Mouse (Mus musculus): ENCODE results near the gene Dip2b. TPM values are rescaled to one million over a fixed set of nuclear protein-coding genes. Genes with fewer than 3 reads are reported as not detected.

Gene Dip2b
- polyA plus RNA-seq, 1 experiment from 2014 or later = 11.4 TPM

- no peaks in the 10 kb centered on the region for H3K27me3 ChIP-seq
- H3K9me3 ChIP-seq (replicated peaks) = no peaks in the 10 kb centered on the region
- H3K4me2 ChIP-seq = no peak overlapping the region
- H3K9ac ChIP-seq = no peak overlapping the region
- no peak for ATAC-seq (replicated peaks; ENCODE audit: insufficient number of reproducible peaks, insufficient read depth, low FRiP score, low read depth)
- H3K4me3 ChIP-seq = no peak overlapping the region
- peaks cover 29% of the 10 kb centered on the region for H3K4me1 ChIP-seq (replicated peaks)
- 70% methylated on average over 9 of the region's 9 CpGs for WGBS
- H3K27ac ChIP-seq = no peak overlapping the region
- no peaks in the 10 kb centered on the region for H3K36me3 ChIP-seq
These were observed 35.4 kb downstream of the Dip2b start for GRCm38 (mm10) chr15:100073696-100074453.

GRCm38 (mm10) chr15:100074754-100075153, 36.3 kb downstream of the Dip2b start:
- Histone ChIP-seq H3K36me3 (no peaks in the 10 kb centered on the region), H3K4me2 (no peak overlapping the region), H3K9ac (no peak overlapping the region), H3K4me1 (replicated peaks) (peaks cover 30% of the 10 kb centered on the region), H3K27me3 (no peaks in the 10 kb centered on the region), H3K9me3 (replicated peaks) (no peaks in the 10 kb centered on the region), H3K27ac (no peak overlapping the region), H3K4me3 (no peak overlapping the region)
- no peak for ATAC-seq (replicated peaks; ENCODE audit: insufficient number of reproducible peaks, insufficient read depth, low FRiP score, low read depth)
- 24% methylated on average over 5 of the region's 8 CpGs for WGBS

- no peaks in the 10 kb centered on the region for H3K36me3 ChIP-seq
- 77% methylated on average over 4 of the region's 4 CpGs for WGBS
- H3K27me3 ChIP-seq = no peaks in the 10 kb centered on the region
- peak overlapping the region; percentile 5; the same call in 1 of the 2 replicates for H3K27ac ChIP-seq
- no peak for ATAC-seq (replicated peaks; ENCODE audit: insufficient number of reproducible peaks, insufficient read depth, low FRiP score, low read depth)
- no peak overlapping the region for H3K4me2 ChIP-seq
- no peak overlapping the region for H3K9ac ChIP-seq
- H3K9me3 ChIP-seq (replicated peaks) = no peaks in the 10 kb centered on the region
- peaks cover 40% of the 10 kb centered on the region for H3K4me1 ChIP-seq (replicated peaks)
- H3K4me3 ChIP-seq = no peak overlapping the region
These were observed 37.9 kb downstream of the Dip2b start for GRCm38 (mm10) chr15:100076362-100076761.

- no peak for ATAC-seq (replicated peaks; ENCODE audit: insufficient number of reproducible peaks, insufficient read depth, low FRiP score, low read depth)
- Histone ChIP-seq H3K4me3 (no peak overlapping the region), H3K27me3 (no peaks in the 10 kb centered on the region), H3K9me3 (replicated peaks) (no peaks in the 10 kb centered on the region), H3K27ac (peak overlapping the region; percentile 43), H3K9ac (no peak overlapping the region), H3K4me2 (no peak overlapping the region), H3K4me1 (replicated peaks) (peaks cover 35% of the 10 kb centered on the region), H3K36me3 (no peaks in the 10 kb centered on the region)
- 41% methylated on average over 1 of the region's 1 CpGs for WGBS
These were observed 42.5 kb downstream of the Dip2b start for GRCm38 (mm10) chr15:100080833-100081477.

DNA sequence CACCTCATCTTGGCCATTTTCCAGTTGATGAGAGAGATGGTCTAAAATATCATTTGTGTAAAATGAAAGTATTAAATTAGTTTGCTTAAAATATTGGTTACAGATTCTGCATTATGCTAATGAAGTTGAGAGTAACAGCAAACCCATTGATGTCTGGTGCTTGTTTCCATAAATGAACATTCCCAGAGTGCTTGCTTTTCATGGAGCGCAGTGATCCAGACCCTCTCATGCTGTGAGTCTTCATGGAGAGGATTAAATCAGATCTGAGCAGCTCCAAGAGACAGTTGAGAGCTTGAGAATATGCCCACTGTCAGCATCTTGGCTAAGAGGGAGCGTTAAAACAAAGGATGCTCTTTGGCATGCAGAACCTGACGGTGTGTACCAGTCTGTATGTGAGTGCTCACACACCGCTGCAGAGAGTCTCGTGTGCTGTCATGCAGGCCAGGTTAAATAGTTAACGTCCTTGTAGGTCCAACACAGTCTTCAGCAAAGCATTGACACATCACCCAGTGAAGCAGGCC, 43.1 kb downstream of the Dip2b start:
- Histone ChIP-seq H3K4me1 (replicated peaks) (peaks cover 33% of the 10 kb centered on the region), H3K4me3 (no peak overlapping the region), H3K4me2 (no peak overlapping the region), H3K36me3 (no peaks in the 10 kb centered on the region), H3K9ac (no peak overlapping the region), H3K27ac (peak overlapping the region; percentile 43), H3K9me3 (replicated peaks) (no peaks in the 10 kb centered on the region), H3K27me3 (no peaks in the 10 kb centered on the region)
- 86% methylated on average over 6 of the region's 6 CpGs for WGBS
- ATAC-seq (replicated peaks; ENCODE audit: insufficient number of reproducible peaks, insufficient read depth, low FRiP score, low read depth) = no peak

DNA sequence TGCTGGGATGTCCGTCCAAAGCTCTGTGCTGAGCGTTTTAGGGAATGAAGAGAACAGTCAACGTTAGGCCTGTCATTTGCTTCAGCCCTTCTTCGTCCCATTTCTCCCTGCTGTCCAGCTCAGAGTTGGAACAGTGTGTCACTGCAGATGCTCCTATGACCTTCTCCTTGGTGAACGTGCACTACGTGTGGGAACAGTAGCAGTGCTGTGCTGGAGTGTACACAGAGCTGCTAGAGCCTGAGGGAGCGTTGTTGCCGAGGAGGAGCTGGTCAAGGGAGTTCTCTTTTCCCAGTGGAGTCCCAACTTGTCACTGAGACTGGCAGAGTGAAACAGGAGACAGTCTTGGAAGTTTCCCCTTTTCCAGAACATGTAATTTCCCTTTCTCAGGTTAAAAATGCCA, 43.6 kb downstream of the Dip2b start:
- Histone ChIP-seq H3K9me3 (replicated peaks) (no peaks in the 10 kb centered on the region), H3K27me3 (no peaks in the 10 kb centered on the region), H3K4me2 (no peak overlapping the region), H3K4me3 (no peak overlapping the region), H3K36me3 (no peaks in the 10 kb centered on the region), H3K4me1 (replicated peaks) (peaks cover 32% of the 10 kb centered on the region), H3K27ac (peak overlapping the region; percentile 43), H3K9ac (no peak overlapping the region)
- peak; percentile 66; the same call in 1 of the 2 replicates for ATAC-seq (replicated peaks; ENCODE audit: insufficient number of reproducible peaks, insufficient read depth, low FRiP score, low read depth)
- WGBS = 57% methylated on average over 8 of the region's 8 CpGs

- ATAC-seq (replicated peaks; ENCODE audit: insufficient number of reproducible peaks, insufficient read depth, low FRiP score, low read depth) = no peak
These were observed 44.3 kb downstream of the Dip2b start for GRCm38 (mm10) chr15:100082733-100083132.

DNA sequence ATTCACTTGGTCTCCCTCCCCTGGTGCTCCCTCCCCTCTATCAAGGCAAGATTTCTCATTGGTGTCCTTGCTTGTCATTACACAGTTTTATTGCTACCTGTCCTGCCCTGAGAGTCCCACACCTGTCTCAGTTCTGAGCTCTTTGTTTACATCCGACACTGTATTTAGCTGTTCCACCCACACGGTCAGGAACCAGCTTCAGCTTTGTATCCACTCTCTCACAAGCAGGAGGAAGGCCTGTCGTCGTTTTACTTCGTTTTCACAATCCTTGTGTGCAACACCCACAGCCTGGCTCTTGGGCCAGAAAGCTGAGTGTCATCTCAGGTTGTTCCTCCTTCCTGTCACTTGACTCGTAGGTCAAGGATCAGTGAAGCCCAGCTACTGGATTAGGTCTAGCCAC, 45.4 kb downstream of the Dip2b start:
- H3K4me1 ChIP-seq (replicated peaks) = peaks cover 32% of the 10 kb centered on the region
- no peak overlapping the region for H3K27ac ChIP-seq
- H3K36me3 ChIP-seq = no peaks in the 10 kb centered on the region
- no peak overlapping the region for H3K4me2 ChIP-seq
- 74% methylated on average over 6 of the region's 6 CpGs for WGBS
- ATAC-seq (replicated peaks; ENCODE audit: insufficient number of reproducible peaks, insufficient read depth, low FRiP score, low read depth) = no peak
- no peaks in the 10 kb centered on the region for H3K9me3 ChIP-seq (replicated peaks)
- no peak overlapping the region for H3K4me3 ChIP-seq
- no peaks in the 10 kb centered on the region for H3K27me3 ChIP-seq
- H3K9ac ChIP-seq = no peak overlapping the region

More at GRCm38 (mm10) chr15:100082733-100083132, 44.3 kb downstream of the Dip2b start:
- Histone ChIP-seq H3K4me1 (replicated peaks) (peaks cover 32% of the 10 kb centered on the region), H3K9me3 (replicated peaks) (no peaks in the 10 kb centered on the region), H3K27ac (no peak overlapping the region), H3K36me3 (no peaks in the 10 kb centered on the region), H3K4me3 (no peak overlapping the region), H3K9ac (no peak overlapping the region), H3K27me3 (no peaks in the 10 kb centered on the region), H3K4me2 (no peak overlapping the region)
- 92% methylated on average over 5 of the region's 5 CpGs for WGBS

- H3K36me3 ChIP-seq = no peaks in the 10 kb centered on the region
- WGBS = 65% methylated on average over 4 of the region's 4 CpGs
- H3K4me1 ChIP-seq (replicated peaks) = peaks cover 36% of the 10 kb centered on the region
- no peak overlapping the region for H3K4me3 ChIP-seq
- no peak overlapping the region for H3K27ac ChIP-seq
- H3K9ac ChIP-seq = no peak overlapping the region
- H3K4me2 ChIP-seq = no peak overlapping the region
- H3K27me3 ChIP-seq = no peaks in the 10 kb centered on the region
- ATAC-seq (replicated peaks; ENCODE audit: insufficient number of reproducible peaks, insufficient read depth, low FRiP score, low read depth) = no peak
- H3K9me3 ChIP-seq (replicated peaks) = no peaks in the 10 kb centered on the region
These were observed 46.4 kb downstream of the Dip2b start for GRCm38 (mm10) chr15:100084882-100085281.

GRCm38 (mm10) chr15:100088021-100088420, 49.6 kb downstream of the Dip2b start:
- WGBS = 80% methylated on average over 7 of the region's 7 CpGs
- Histone ChIP-seq H3K36me3 (no peaks in the 10 kb centered on the region), H3K4me3 (no peak overlapping the region), H3K9ac (no peak overlapping the region), H3K4me2 (no peak overlapping the region), H3K9me3 (replicated peaks) (no peaks in the 10 kb centered on the region), H3K4me1 (replicated peaks) (peaks cover 24% of the 10 kb centered on the region), H3K27me3 (no peaks in the 10 kb centered on the region), H3K27ac (0 out of 2 replicates have a peak overlapping the region, but pooled peaks have one; percentile 7)
- ATAC-seq (replicated peaks; ENCODE audit: insufficient number of reproducible peaks, insufficient read depth, low FRiP score, low read depth) = no peak

DNA sequence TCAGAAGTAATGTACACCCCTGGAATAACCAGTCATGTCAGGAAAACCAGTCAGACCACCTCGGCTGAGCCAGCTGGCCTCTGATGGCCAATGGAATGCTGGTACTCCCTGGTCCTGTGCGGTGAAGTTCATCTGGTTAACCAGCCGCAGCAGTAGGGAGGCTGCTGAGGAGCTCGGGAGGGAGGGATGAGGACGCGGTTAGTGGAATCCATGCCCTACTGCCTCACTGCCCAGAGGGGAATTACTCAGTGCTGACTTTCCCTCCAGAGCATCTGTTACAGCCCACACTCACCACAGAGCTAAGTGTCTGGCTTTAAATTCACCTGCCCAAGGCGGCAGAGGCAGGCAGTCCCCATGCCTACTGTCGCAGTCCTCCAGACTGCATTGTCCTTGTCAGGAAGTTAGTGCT, 51.2 kb downstream of the Dip2b start:
- peak; percentile 41; the same call in 1 of the 2 replicates for ATAC-seq (replicated peaks; ENCODE audit: insufficient number of reproducible peaks, insufficient read depth, low FRiP score, low read depth)
- Histone ChIP-seq H3K4me2 (no peak overlapping the region), H3K36me3 (no peaks in the 10 kb centered on the region), H3K27me3 (no peaks in the 10 kb centered on the region), H3K9me3 (replicated peaks) (no peaks in the 10 kb centered on the region), H3K4me1 (replicated peaks) (peaks cover 23% of the 10 kb centered on the region), H3K4me3 (no peak overlapping the region), H3K27ac (peak overlapping the region; percentile 16; the same call in 1 of the 2 replicates), H3K9ac (no peak overlapping the region)
- WGBS = 28% methylated on average over 8 of the region's 8 CpGs

All from heart, embryonic 15.5 days (tissue).